Mouse (Mus musculus): Measurements from ENCODE around the gene Twist2. TPM values are rescaled to one million over a fixed set of nuclear protein-coding genes. Genes with fewer than 3 reads are reported as not detected.

The Twist2 gene
- total and polyA plus RNA-seq, 3 experiments = not detected

DNA sequence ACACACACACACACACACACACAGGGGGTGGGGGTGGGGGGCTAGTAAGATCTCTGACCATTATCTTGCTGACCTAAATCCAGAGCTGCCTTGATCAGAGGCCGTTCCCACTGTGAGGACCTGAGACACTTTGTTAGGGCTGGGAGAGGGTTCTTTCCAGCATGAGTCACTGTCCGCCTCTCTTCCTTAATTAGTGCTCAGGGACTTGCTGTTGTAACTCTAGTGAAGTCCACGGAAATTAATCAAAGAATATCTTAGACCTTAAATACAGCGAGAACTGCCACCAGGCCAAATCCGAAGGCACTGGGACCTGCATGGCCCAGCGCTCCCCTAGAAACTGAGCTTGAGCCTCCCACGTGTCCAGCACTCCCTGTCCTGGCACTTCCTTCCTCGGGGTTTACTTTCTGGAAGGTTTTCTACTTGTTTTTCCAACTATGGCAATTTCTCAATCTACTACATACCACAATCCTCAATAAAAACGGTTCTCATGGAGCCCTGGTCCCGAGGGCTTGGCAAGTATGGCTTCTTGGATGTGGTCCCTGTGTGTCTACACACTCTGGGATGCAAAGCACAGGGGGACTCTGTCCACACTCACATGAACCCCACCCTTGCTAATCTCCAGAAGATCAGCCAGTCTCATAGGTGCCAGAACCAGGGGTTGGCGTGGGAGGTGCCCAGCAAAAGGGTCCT, 57.0 kb downstream of the Twist2 start:
- H3K79me2 ChIP-seq (ENCODE audit: control insufficient read depth, insufficient read depth, low read length, poor library complexity) = no peaks in the 10 kb centered on the region
- no peaks in the 10 kb centered on the region for H3K9me3 ChIP-seq (replicated peaks; ENCODE audit: insufficient read depth, low read length)
- H3K4me1 ChIP-seq (ENCODE audit: control insufficient read depth in 1 of 2, insufficient read depth in 2 of 2, low read length in 2 of 2) = peaks cover 2 to 4% of the 10 kb centered on the region in 2 experiments; a peak in 2 of 4 replicates
- H3K9ac ChIP-seq (ENCODE audit: control insufficient read depth, low read depth, low read length, poor library complexity, severe bottlenecking) = no peak overlapping the region
- TF ChIP-seq CHD2 (IDR thresholded peaks at IDR 0.05; ENCODE audit: low read length) (no peak), POLR2A (IDR thresholded peaks at IDR 0.05; ENCODE audit: control insufficient read depth in 1 of 2, insufficient read depth in 1 of 2, low read depth in 1 of 2, low read length in 2 of 2, poor library complexity in 1 of 2) (no peak), CHD1 (IDR thresholded peaks at IDR 0.05; ENCODE audit: low read depth, low read length) (no peak), EP300 (IDR thresholded peaks at IDR 0.05; ENCODE audit: low read depth in 1 of 2, low read length in 2 of 2) (no peak)
- no peaks in the 10 kb centered on the region for H3K36me3 ChIP-seq (ENCODE audit: control insufficient read depth in 1 of 2, insufficient read depth in 2 of 2, low read length in 2 of 2)
- H3K27me3 ChIP-seq (ENCODE audit: control insufficient read depth in 1 of 2, insufficient read depth in 2 of 2, low read length in 2 of 2) = no peaks in the 10 kb centered on the region
- no peak overlapping the region for H3K27ac ChIP-seq (ENCODE audit: control insufficient read depth, low read depth, low read length)
- no peak for DNase-seq (ENCODE audit: low read depth, low spot score)
- H3K4me3 ChIP-seq (ENCODE audit: control insufficient read depth in 1 of 2, insufficient read depth in 1 of 2, low read depth in 2 of 2, low read length in 2 of 2) = no peak overlapping the region

- Histone ChIP-seq H3K36me3 (ENCODE audit: control insufficient read depth in 1 of 2, insufficient read depth in 2 of 2, low read length in 2 of 2) (no peaks in the 10 kb centered on the region), H3K27me3 (ENCODE audit: control insufficient read depth in 1 of 2, insufficient read depth in 2 of 2, low read length in 2 of 2) (no peaks in the 10 kb centered on the region), H3K9me3 (replicated peaks; ENCODE audit: insufficient read depth, low read length) (no peaks in the 10 kb centered on the region), H3K9ac (ENCODE audit: control insufficient read depth, low read depth, low read length, poor library complexity, severe bottlenecking) (no peak overlapping the region), H3K4me3 (ENCODE audit: control insufficient read depth in 1 of 2, insufficient read depth in 1 of 2, low read depth in 2 of 2, low read length in 2 of 2) (no peak overlapping the region), H3K4me1 (ENCODE audit: control insufficient read depth in 1 of 2, insufficient read depth in 2 of 2, low read length in 2 of 2) (peaks cover 2 to 4% of the 10 kb centered on the region in 2 experiments; a peak in 2 of 4 replicates), H3K79me2 (ENCODE audit: control insufficient read depth, insufficient read depth, low read length, poor library complexity) (no peaks in the 10 kb centered on the region), H3K27ac (ENCODE audit: control insufficient read depth, low read depth, low read length) (no peak overlapping the region)
- TF ChIP-seq USF2 (IDR thresholded peaks at IDR 0.05; ENCODE audit: borderline replicate concordance in 1 of 2, insufficient read depth in 1 of 2, low read depth in 1 of 2, low read length in 2 of 2) (no peak), E2F4 (IDR thresholded peaks at IDR 0.05; ENCODE audit: borderline replicate concordance, low read depth, low read length) (no peak), USF1 (IDR thresholded peaks at IDR 0.05; ENCODE audit: low read depth, low read length) (no peak), CHD1 (IDR thresholded peaks at IDR 0.05; ENCODE audit: low read depth, low read length) (no peak), KAT2A (conservative IDR thresholded peaks at IDR 0.05; ENCODE audit: low read depth, low read length) (no peak), POLR2AphosphoS5 (IDR thresholded peaks at IDR 0.05; ENCODE audit: borderline replicate concordance, low read depth, low read length) (no peak), MYC (IDR thresholded peaks at IDR 0.05; ENCODE audit: low read depth, low read length) (no peak), GABPA (IDR thresholded peaks at IDR 0.05; ENCODE audit: low read depth, low read length) (no peak), SMC3 (IDR thresholded peaks at IDR 0.05; ENCODE audit: low read depth, low read length) (no peak), RCOR1 (IDR thresholded peaks at IDR 0.05; ENCODE audit: low read depth, low read length) (no peak), MAFK (IDR thresholded peaks at IDR 0.05; ENCODE audit: borderline replicate concordance, low read depth, low read length) (no peak), GATA1 (IDR thresholded peaks at IDR 0.05; ENCODE audit: low read depth, low read length) (no peak), JUND (IDR thresholded peaks at IDR 0.05; ENCODE audit: low read depth, low read length) (no peak), ZNF384 (IDR thresholded peaks at IDR 0.05; ENCODE audit: low read depth, low read length) (no peak), TAL1 (IDR thresholded peaks at IDR 0.05; ENCODE audit: low read length) (no peak), RAD21 (IDR thresholded peaks at IDR 0.05; ENCODE audit: low read depth, low read length) (no peak)
- DNase-seq (ENCODE audit: low read depth, low spot score) = no peak
These were observed 57.6 kb downstream of the Twist2 start for GRCm38 (mm10) chr1:91858901-91859300.
